Mouse (Mus musculus) MEL (cell line): ENCODE measurements around the gene Aox4.

Source experiments
- CTCF ChIP-seq, 3 experiments: IDR thresholded peaks in 2 of 3; conservative IDR thresholded peaks in 1 of 3; 2 replicates each; pipeline ENCODE4 v1.5.1; 2011 to 2012; ENCODE audit warnings: low read length in 3 of 3, low read depth in 2 of 3, mild to moderate bottlenecking in 2 of 3, improper control_type of control experiment in 1 of 3, inconsistent platforms in 1 of 3, mixed read lengths in 1 of 3, moderate library complexity in 1 of 3; ENCODE audit not compliant: control insufficient read depth in 1 of 3, insufficient read depth in 1 of 3, poor library complexity in 1 of 3, severe bottlenecking in 1 of 3
- HCFC1 ChIP-seq: IDR thresholded peaks from 2 replicates; pipeline ENCODE4 v1.6.1; 2012; ENCODE audit warnings: low read depth, mild to moderate bottlenecking, inconsistent platforms, low read length, improper control_type of control experiment, moderate library complexity
- MAFK ChIP-seq: IDR thresholded peaks from 2 replicates; pipeline ENCODE4 v1.6.1; 2011; ENCODE audit warnings: low read depth, mild to moderate bottlenecking, low read length, improper control_type of control experiment, borderline replicate concordance
- POLR2A ChIP-seq, 2 experiments: IDR thresholded peaks; 2 replicates each; pipeline ENCODE4 v1.6.1; 2011 to 2012; ENCODE audit warnings: low read length in 2 of 2, mild to moderate bottlenecking in 2 of 2, control low read depth in 1 of 2, improper control_type of control experiment in 1 of 2, low read depth in 1 of 2, moderate library complexity in 1 of 2; ENCODE audit not compliant: control insufficient read depth in 1 of 2, insufficient read depth in 1 of 2, poor library complexity in 1 of 2
- TAL1 ChIP-seq: IDR thresholded peaks from 2 replicates; pipeline ENCODE4 v1.6.1; 2012; ENCODE audit warnings: mild to moderate bottlenecking, inconsistent platforms, low read length, moderate library complexity, mixed read lengths
- TCF12 ChIP-seq: IDR thresholded peaks from 2 replicates; pipeline ENCODE4 v1.6.1; 2014; ENCODE audit warnings: low read depth, mild to moderate bottlenecking, inconsistent platforms, low read length, improper control_type of control experiment, moderate library complexity
- USF2 ChIP-seq, 2 experiments: IDR thresholded peaks; 2 replicates each; pipeline ENCODE4 v1.6.1; 2011 to 2012; ENCODE audit warnings: improper control_type of control experiment in 2 of 2, low read length in 2 of 2, borderline replicate concordance in 1 of 2, inconsistent platforms in 1 of 2, low read depth in 1 of 2, mild to moderate bottlenecking in 1 of 2; ENCODE audit not compliant: insufficient read depth in 1 of 2
- ZC3H11A ChIP-seq: IDR thresholded peaks from 2 replicates; pipeline ENCODE4 v1.6.1; 2012; ENCODE audit warnings: low read depth, mild to moderate bottlenecking, inconsistent platforms, low read length, improper control_type of control experiment
- ZMIZ1 ChIP-seq: IDR thresholded peaks from 2 replicates; pipeline ENCODE4 v1.6.1; 2012; ENCODE audit warnings: low read depth, mild to moderate bottlenecking, inconsistent platforms, low read length, improper control_type of control experiment, moderate library complexity

DNA sequence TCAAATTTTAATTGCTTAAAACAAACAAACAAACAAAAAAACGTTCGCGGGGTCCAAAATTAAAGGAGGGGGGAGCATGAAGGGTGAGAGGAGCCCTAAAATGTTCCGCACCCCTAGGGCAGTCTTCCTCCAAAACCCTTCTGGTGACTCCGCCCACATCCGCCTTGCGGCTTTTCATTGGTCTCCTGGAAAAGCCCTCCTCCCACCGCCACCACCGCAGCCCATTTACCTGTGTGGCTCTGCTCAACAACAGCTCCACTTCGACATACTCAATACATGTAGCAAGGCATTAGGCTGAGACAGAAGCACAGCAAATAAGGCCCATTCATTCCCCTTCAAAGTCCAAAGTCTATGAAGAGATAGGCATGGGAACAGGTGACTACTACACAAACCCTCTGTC lies 14.7 kb upstream of the Aox4 start:
- TF ChIP-seq CTCF (IDR thresholded peaks at IDR 0.05 in 2 of 3, conservative IDR thresholded peaks at IDR 0.05 in 1 of 3; ENCODE audit: control insufficient read depth in 1 of 3, insufficient read depth in 1 of 3, low read depth in 2 of 3, low read length in 3 of 3, poor library complexity in 1 of 3, severe bottlenecking in 1 of 3) (no peak), HCFC1 (no peak), USF2 (IDR thresholded peaks at IDR 0.05; ENCODE audit: borderline replicate concordance in 1 of 2, insufficient read depth in 1 of 2, low read depth in 1 of 2, low read length in 2 of 2) (no peak), POLR2A (IDR thresholded peaks at IDR 0.05; ENCODE audit: control insufficient read depth in 1 of 2, insufficient read depth in 1 of 2, low read depth in 1 of 2, low read length in 2 of 2, poor library complexity in 1 of 2) (no peak), TAL1 (no peak), ZC3H11A (no peak), TCF12 (no peak), MAFK (no peak), ZMIZ1 (no peak)
